Mouse (Mus musculus) liver, embryonic 14.5 days (tissue): ENCODE data around the gene Gm49387.

ENCODE experiments used
- CTCF ChIP-seq: IDR thresholded peaks from 2 replicates; pipeline ENCODE4 v1.5.1; 2016; ENCODE audit warnings: antibody characterized with exemption, low read depth, control low read depth
- EP300 ChIP-seq: IDR thresholded peaks from 2 replicates; pipeline ENCODE4 v1.6.1; 2016; ENCODE audit warnings: antibody characterized with exemption, low read depth

GRCm38 (mm10) chr14:31656857-31657645, 16.4 kb upstream of the Gm49387 start:
- TF ChIP-seq CTCF (peak; percentile 86), EP300 (no peak)
